Mouse (Mus musculus) neural tube, embryonic 12.5 days (tissue): ENCODE results near the gene Emc10. TPM values are rescaled to one million over a fixed set of nuclear protein-coding genes. Genes with fewer than 3 reads are reported as not detected.

ENCODE experiments used
- ATAC-seq: fragments of 200-750 bp; cut with Nextera tagmentation; 2 replicates; pipeline ENCODE4 v1.8.0; 2017; ENCODE audit warnings: low read depth, mild to moderate bottlenecking, moderate TSS enrichment, moderate library complexity; ENCODE audit not compliant: low FRiP score
- H3K27ac ChIP-seq: fragments of 300-500 bp; sonication (generic); 2 replicates; pipeline ENCODE4 v1.5.1; 2016
- H3K27me3 ChIP-seq: fragments of 300-500 bp; sonication (generic); replicated peaks from 2 replicates; pipeline ENCODE4 v1.6.1; 2016; ENCODE audit warnings: mild to moderate bottlenecking
- H3K36me3 ChIP-seq: fragments of 300-500 bp; sonication (generic); 2 replicates; pipeline ENCODE4 v1.6.1; 2016; ENCODE audit warnings: mild to moderate bottlenecking
- H3K4me1 ChIP-seq: fragments of 300-500 bp; sonication (generic); 2 replicates; pipeline ENCODE4 v1.6.1; 2016
- H3K4me2 ChIP-seq: fragments of 300-500 bp; sonication (generic); replicated peaks from 2 replicates; pipeline ENCODE4 v1.6.1; 2016; ENCODE audit warnings: mild to moderate bottlenecking
- H3K4me3 ChIP-seq: fragments of 300-500 bp; sonication (generic); 2 replicates; pipeline ENCODE4 v1.5.1; 2016
- H3K9ac ChIP-seq: fragments of 300-500 bp; sonication (generic); 2 replicates; pipeline ENCODE4 v1.6.1; 2016; ENCODE audit warnings: mild to moderate bottlenecking
- H3K9me3 ChIP-seq: fragments of 300-500 bp; sonication (generic); 2 replicates; pipeline ENCODE4 v1.6.1; 2016; ENCODE audit warnings: mild to moderate bottlenecking
- WGBS: fragments of 180-500 bp; shearing (Covaris S2); methylation state at CpG from one replicate; pipeline ENCODE4 v1.1.7; 2016; 5-methylcytosine and 5-hydroxymethylcytosine counted together
- polyA plus RNA-seq: library from polyadenylated mRNA; unstranded; fragments of >200 nt; fragmentation: Nextera tagmentation; extraction: Ambion mirVana; gene quantifications from 2 replicates; pipeline ENCODE4 v1.2.1, GENCODE M21; 2016

Gene Emc10
- polyA plus RNA-seq, 1 experiment from 2014 or later = 136 TPM

- Histone ChIP-seq H3K27me3 (peaks cover 9% of the 10 kb centered on the region), H3K4me2 (no peak overlapping the region), H3K4me3 (no peak overlapping the region), H3K4me1 (peaks cover 1% of the 10 kb centered on the region; the same call in 1 of the 2 replicates), H3K9ac (no peak overlapping the region), H3K36me3 (peaks cover 61% of the 10 kb centered on the region), H3K9me3 (no peaks in the 10 kb centered on the region), H3K27ac (no peak overlapping the region)
- 89% methylated on average over 29 of the region's 29 CpGs for WGBS
- no peak for ATAC-seq
Measured at GRCm38 (mm10) chr7:44532918-44533745, 36.8 kb upstream of the Emc10 start.

GRCm38 (mm10) chr7:44531946-44532732 is 35.8 kb upstream of the Emc10 start, which contains the start of gene Spib:
Gene Spib (minus strand): TSS chr7:44532071.
- peaks cover 7% of the 10 kb centered on the region; the same call in 1 of the 2 replicates for H3K4me1 ChIP-seq
- H3K4me3 ChIP-seq = no peak within 1 kb of the TSS
- WGBS = 79% methylated on average over 4 of the region's 4 CpGs
- H3K27ac ChIP-seq = no peak within 1 kb of the TSS
- H3K9ac ChIP-seq = no peak within 1 kb of the TSS
- no peak within 1 kb of the TSS for H3K4me2 ChIP-seq
- ATAC-seq = no peak
- peaks cover 19% of the 10 kb centered on the region for H3K27me3 ChIP-seq
- peaks cover 51% of the 10 kb centered on the region for H3K36me3 ChIP-seq
- H3K9me3 ChIP-seq = no peaks in the 10 kb centered on the region

- Histone ChIP-seq H3K27me3 (peaks cover 26% of the 10 kb centered on the region), H3K9ac (no peak overlapping the region), H3K36me3 (peaks cover 42% of the 10 kb centered on the region), H3K9me3 (no peaks in the 10 kb centered on the region), H3K27ac (no peak overlapping the region), H3K4me2 (no peak overlapping the region), H3K4me3 (no peak overlapping the region), H3K4me1 (peaks cover 7% of the 10 kb centered on the region; the same call in 1 of the 2 replicates)
- 49% methylated on average over 5 of the region's 5 CpGs for WGBS
- no peak for ATAC-seq
Measured at GRCm38 (mm10) chr7:44531207-44531606, 34.9 kb upstream of the Emc10 start.

- Histone ChIP-seq H3K9me3 (no peaks in the 10 kb centered on the region), H3K36me3 (peaks cover 35% of the 10 kb centered on the region), H3K27ac (no peak overlapping the region), H3K4me1 (peaks cover 7% of the 10 kb centered on the region; the same call in 1 of the 2 replicates), H3K27me3 (peaks cover 31% of the 10 kb centered on the region), H3K4me2 (no peak overlapping the region), H3K9ac (no peak overlapping the region), H3K4me3 (no peak overlapping the region)
- no peak for ATAC-seq
- WGBS = 79% methylated on average over 3 of the region's 3 CpGs
Measured at GRCm38 (mm10) chr7:44530507-44530906, 34.2 kb upstream of the Emc10 start.

GRCm38 (mm10) chr7:44529518-44529917 is 33.2 kb upstream of the Emc10 start:
- Histone ChIP-seq H3K27ac (no peak overlapping the region), H3K36me3 (peaks cover 26% of the 10 kb centered on the region), H3K4me1 (peaks cover 11% of the 10 kb centered on the region), H3K27me3 (peaks cover 41% of the 10 kb centered on the region), H3K9me3 (no peaks in the 10 kb centered on the region), H3K9ac (no peak overlapping the region), H3K4me3 (no peak overlapping the region), H3K4me2 (no peak overlapping the region)
- no peak for ATAC-seq
- 62% methylated on average over 5 of the region's 5 CpGs for WGBS

- no peak; the same call in 1 of the 2 replicates for ATAC-seq
- WGBS = 5% methylated on average over 40 of the region's 40 CpGs
- Histone ChIP-seq H3K9ac (peak overlapping the region; percentile 40; the same call in 1 of the 2 replicates), H3K4me2 (peak overlapping the region; percentile 67), H3K4me3 (peak overlapping the region; percentile 30), H3K36me3 (peaks cover 8% of the 10 kb centered on the region; the same call in 1 of the 2 replicates), H3K27ac (no peak overlapping the region), H3K9me3 (no peaks in the 10 kb centered on the region), H3K27me3 (peaks cover 57% of the 10 kb centered on the region), H3K4me1 (peaks cover 11% of the 10 kb centered on the region)
Measured at GRCm38 (mm10) chr7:44527483-44528398, 31.4 kb upstream of the Emc10 start.

- H3K4me2 ChIP-seq = no peak overlapping the region
- no peak for ATAC-seq
- H3K27me3 ChIP-seq = peaks cover 67% of the 10 kb centered on the region
- H3K9me3 ChIP-seq = no peaks in the 10 kb centered on the region
- no peaks in the 10 kb centered on the region for H3K36me3 ChIP-seq
- 88% methylated on average over 14 of the region's 14 CpGs for WGBS
- peaks cover 13% of the 10 kb centered on the region for H3K4me1 ChIP-seq
- H3K9ac ChIP-seq = no peak overlapping the region
- H3K27ac ChIP-seq = no peak overlapping the region
- H3K4me3 ChIP-seq = no peak overlapping the region
Measured at GRCm38 (mm10) chr7:44526414-44527154, 30.3 kb upstream of the Emc10 start.

- Histone ChIP-seq H3K4me3 (no peak overlapping the region), H3K9me3 (no peaks in the 10 kb centered on the region), H3K27ac (no peak overlapping the region), H3K9ac (no peak overlapping the region; the same call in 1 of the 2 replicates), H3K4me1 (peaks cover 15% of the 10 kb centered on the region), H3K27me3 (peaks cover 75% of the 10 kb centered on the region), H3K36me3 (no peaks in the 10 kb centered on the region), H3K4me2 (no peak overlapping the region)
- no peak for ATAC-seq
- WGBS = 18% methylated on average over 22 of the region's 22 CpGs
Measured at GRCm38 (mm10) chr7:44525126-44525832, 28.9 kb upstream of the Emc10 start.

GRCm38 (mm10) chr7:44524502-44524901 is 28.2 kb upstream of the Emc10 start, which contains the start of gene Mybpc2:
Gene Mybpc2 (minus strand): TSS chr7:44524656.
- no peak for ATAC-seq
- Histone ChIP-seq H3K27ac (no peak within 1 kb of the TSS), H3K36me3 (no peaks in the 10 kb centered on the region), H3K4me2 (no peak within 1 kb of the TSS), H3K27me3 (peaks cover 75% of the 10 kb centered on the region), H3K4me3 (no peak within 1 kb of the TSS), H3K4me1 (peaks cover 15% of the 10 kb centered on the region), H3K9me3 (no peaks in the 10 kb centered on the region), H3K9ac (no peak within 1 kb of the TSS; the same call in 1 of the 2 replicates)
- 39% methylated on average over 12 of the region's 12 CpGs for WGBS

GRCm38 (mm10) chr7:44523056-44523455 is 26.7 kb upstream of the Emc10 start:
- Histone ChIP-seq H3K4me3 (no peak overlapping the region), H3K27ac (no peak overlapping the region), H3K9ac (no peak overlapping the region), H3K9me3 (no peaks in the 10 kb centered on the region), H3K4me1 (peaks cover 13% of the 10 kb centered on the region), H3K27me3 (peaks cover 67% of the 10 kb centered on the region), H3K36me3 (no peaks in the 10 kb centered on the region), H3K4me2 (no peak overlapping the region)
- WGBS = 80% methylated on average over 2 of the region's 2 CpGs
- no peak for ATAC-seq
